Mouse (Mus musculus): ENCODE results near the gene P4hb.
"Not testable (repeated sequence)": the region's sequence is repeated elsewhere in the genome, so short reads cannot be mapped to it uniquely, and the experiment has no call there.

DNA sequence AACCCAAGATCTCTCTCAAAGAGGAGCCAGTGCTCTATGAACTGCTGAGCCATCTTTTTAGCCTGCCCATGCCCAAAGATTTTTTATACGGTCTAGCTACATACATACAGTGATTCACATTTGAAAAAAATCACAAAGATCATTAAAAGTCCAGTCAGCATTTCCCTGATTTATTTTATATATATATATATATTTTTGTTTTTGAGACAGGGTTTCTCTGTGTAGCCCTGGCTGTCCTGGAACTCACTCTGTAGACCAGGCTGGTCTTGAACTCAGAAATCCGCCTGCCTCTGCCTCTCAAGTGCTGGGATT is 9.9 kb upstream of the P4hb start:
- TF ChIP-seq POLR2A (IDR thresholded peaks at IDR 0.05; ENCODE audit: low read depth, low read length); CTCF (IDR thresholded peaks at IDR 0.05; ENCODE audit: extremely low read depth, insufficient read length, insufficient replicate concordance, low read depth, low read length): not testable (repeated sequence)
